Mouse (Mus musculus) forebrain, embryonic 11.5 days (tissue): Measurements from ENCODE around the gene Gm17783. TPM values are rescaled to one million over a fixed set of nuclear protein-coding genes. Genes with fewer than 3 reads are reported as not detected.
"Not testable (repeated sequence)": the region's sequence is repeated elsewhere in the genome, so short reads cannot be mapped to it uniquely, and the experiment has no call there.

Experiments used
- ATAC-seq: fragments of 200-750 bp; cut with Nextera tagmentation; replicated peaks from 2 replicates; pipeline ENCODE4 v1.8.0; 2017; ENCODE audit warnings: moderate TSS enrichment; ENCODE audit not compliant: low FRiP score
- DNase-seq: peaks from one replicate; pipeline ENCODE4 v3.0.0-alpha.2; 2017; ENCODE audit warnings: low spot score
- H3K27ac ChIP-seq: fragments of 300-500 bp; sonication (generic); 2 replicates; pipeline ENCODE4 v1.5.1; 2014; ENCODE audit warnings: low read depth, low read length
- H3K27me3 ChIP-seq: fragments of 300-500 bp; sonication (generic); 2 replicates; pipeline ENCODE4 v1.6.1; 2014; ENCODE audit warnings: mild to moderate bottlenecking, low read length, mixed read lengths; ENCODE audit not compliant: control insufficient read depth, insufficient read depth
- H3K36me3 ChIP-seq: fragments of 300-500 bp; sonication (generic); 2 replicates; pipeline ENCODE4 v1.6.1; 2014; ENCODE audit warnings: mild to moderate bottlenecking, low read length, moderate library complexity, mixed read lengths; ENCODE audit not compliant: control insufficient read depth, insufficient read depth
- H3K4me1 ChIP-seq: fragments of 300-500 bp; sonication (generic); replicated peaks from 2 replicates; pipeline ENCODE4 v1.6.1; 2014; ENCODE audit warnings: low read length, mixed read lengths; ENCODE audit not compliant: control insufficient read depth, insufficient read depth
- H3K4me2 ChIP-seq: fragments of 300-500 bp; sonication (generic); 2 replicates; pipeline ENCODE4 v1.6.1; 2014; ENCODE audit warnings: low read depth, mild to moderate bottlenecking, low read length, moderate library complexity, mixed read lengths; ENCODE audit not compliant: severe bottlenecking
- H3K4me3 ChIP-seq: fragments of 300-500 bp; sonication (generic); 2 replicates; pipeline ENCODE4 v1.5.1; 2014; ENCODE audit warnings: low read depth, low read length
- H3K9ac ChIP-seq: fragments of 300-500 bp; sonication (generic); 2 replicates; pipeline ENCODE4 v1.6.1; 2014; ENCODE audit warnings: low read length
- H3K9me3 ChIP-seq: fragments of 300-500 bp; sonication (generic); 2 replicates; pipeline ENCODE4 v1.6.1; 2016; ENCODE audit warnings: low read length, mixed read lengths; ENCODE audit not compliant: control insufficient read depth
- WGBS: fragments of 180-500 bp; shearing (Covaris S2); extraction: QIAGEN DNeasy Blood & Tissue Kit; methylation state at CpG from one replicate; pipeline ENCODE4 v1.1.7; 2014; 5-methylcytosine and 5-hydroxymethylcytosine counted together
- polyA plus RNA-seq: library from polyadenylated mRNA; unstranded; fragments of >200 nt; fragmentation: Nextera tagmentation; extraction: Ambion mirVana; gene quantifications from 2 replicates; pipeline ENCODE4 v1.2.1, GENCODE M21; 2014

The Gm17783 gene
- polyA plus RNA-seq, result not detected in 2 replicates

GRCm38 (mm10) chr16:45531950-45532349, at the start of gene Gm17783:
TSS of gene Gm17783 (minus strand) at chr16:45532050.
- DNase-seq, result no peak
- ATAC-seq, result no peak
- Histone ChIP-seq H3K27me3 (no peaks in the 10 kb centered on the region), H3K4me2 (no peak within 1 kb of the TSS), H3K36me3 (no peaks in the 10 kb centered on the region), H3K4me3 (no peak within 1 kb of the TSS), H3K9ac (no peak within 1 kb of the TSS), H3K9me3 (no peaks in the 10 kb centered on the region), H3K27ac (no peak within 1 kb of the TSS), H3K4me1 (no peaks in the 10 kb centered on the region)
- 80% methylated on average over 4 of the region's 4 CpGs for WGBS

GRCm38 (mm10) chr16:45579883-45580282, 48.0 kb upstream of the Gm17783 start:
- H3K4me3 ChIP-seq, result no peak overlapping the region
- H3K4me1 ChIP-seq, result no peaks in the 10 kb centered on the region
- no peak for ATAC-seq
- no peak for DNase-seq
- H3K9ac ChIP-seq, result no peak overlapping the region
- no peaks in the 10 kb centered on the region for H3K36me3 ChIP-seq
- H3K27ac ChIP-seq, result no peak overlapping the region
- WGBS, result 61% methylated on average over 12 of the region's 12 CpGs
- no peaks in the 10 kb centered on the region for H3K9me3 ChIP-seq
- no peak overlapping the region for H3K4me2 ChIP-seq
- H3K27me3 ChIP-seq, result no peaks in the 10 kb centered on the region

GRCm38 (mm10) chr16:45572307-45572706, 40.5 kb upstream of the Gm17783 start:
- no peak for DNase-seq
- H3K9ac ChIP-seq, result no peak overlapping the region
- 93% methylated on average over 3 of the region's 3 CpGs for WGBS
- no peaks in the 10 kb centered on the region for H3K4me1 ChIP-seq
- ATAC-seq, result no peak
- no peaks in the 10 kb centered on the region for H3K36me3 ChIP-seq
- no peak overlapping the region for H3K4me3 ChIP-seq
- H3K9me3 ChIP-seq, result no peaks in the 10 kb centered on the region
- H3K27ac ChIP-seq, result no peak overlapping the region
- no peak overlapping the region for H3K4me2 ChIP-seq
- H3K27me3 ChIP-seq, result no peaks in the 10 kb centered on the region

GRCm38 (mm10) chr16:45561747-45562146, 29.9 kb upstream of the Gm17783 start:
- no peak overlapping the region for H3K4me2 ChIP-seq
- H3K4me1 ChIP-seq, result no peaks in the 10 kb centered on the region
- no peak overlapping the region for H3K4me3 ChIP-seq
- 64% methylated on average over 3 of the region's 3 CpGs for WGBS
- H3K27ac ChIP-seq, result no peak overlapping the region
- H3K9ac ChIP-seq, result no peak overlapping the region
- ATAC-seq (no peak), DNase-seq (no peak)
- H3K27me3 ChIP-seq, result no peaks in the 10 kb centered on the region
- H3K36me3 ChIP-seq, result no peaks in the 10 kb centered on the region
- no peaks in the 10 kb centered on the region for H3K9me3 ChIP-seq

- ATAC-seq (no peak), DNase-seq (no peak)
- no peak overlapping the region for H3K4me2 ChIP-seq
- H3K36me3 ChIP-seq, result no peaks in the 10 kb centered on the region
- H3K9ac ChIP-seq, result no peak overlapping the region
- H3K4me3 ChIP-seq, result no peak overlapping the region
- H3K27ac ChIP-seq, result no peak overlapping the region
- H3K9me3 ChIP-seq, result no peaks in the 10 kb centered on the region
- 90% methylated on average over 2 of the region's 2 CpGs for WGBS
- H3K27me3 ChIP-seq, result no peaks in the 10 kb centered on the region
- no peaks in the 10 kb centered on the region for H3K4me1 ChIP-seq
These were observed 19.7 kb upstream of the Gm17783 start for GRCm38 (mm10) chr16:45551579-45551978.

GRCm38 (mm10) chr16:45547982-45548381, 16.1 kb upstream of the Gm17783 start:
- no peaks in the 10 kb centered on the region for H3K4me1 ChIP-seq
- H3K27me3 ChIP-seq, result no peaks in the 10 kb centered on the region
- no peak overlapping the region for H3K4me3 ChIP-seq
- ATAC-seq (no peak), DNase-seq (no peak)
- no peaks in the 10 kb centered on the region for H3K36me3 ChIP-seq
- no peaks in the 10 kb centered on the region for H3K9me3 ChIP-seq
- H3K9ac ChIP-seq, result no peak overlapping the region
- H3K27ac ChIP-seq, result no peak overlapping the region
- no peak overlapping the region for H3K4me2 ChIP-seq

- Histone ChIP-seq H3K27ac (no peak overlapping the region), H3K9ac (no peak overlapping the region), H3K4me1 (no peaks in the 10 kb centered on the region), H3K4me3 (no peak overlapping the region), H3K9me3 (no peaks in the 10 kb centered on the region), H3K36me3 (no peaks in the 10 kb centered on the region), H3K4me2 (no peak overlapping the region), H3K27me3 (no peaks in the 10 kb centered on the region)
- ATAC-seq (no peak), DNase-seq (no peak)
- 81% methylated on average over 3 of the region's 3 CpGs for WGBS
These were observed 12.5 kb upstream of the Gm17783 start for GRCm38 (mm10) chr16:45544341-45544740.

GRCm38 (mm10) chr16:45542108-45542507, 10.3 kb upstream of the Gm17783 start:
- H3K4me3 ChIP-seq, result no peak overlapping the region
- H3K9me3 ChIP-seq, result no peaks in the 10 kb centered on the region
- H3K27me3 ChIP-seq, result no peaks in the 10 kb centered on the region
- H3K36me3 ChIP-seq, result no peaks in the 10 kb centered on the region
- no peak overlapping the region for H3K9ac ChIP-seq
- no peaks in the 10 kb centered on the region for H3K4me1 ChIP-seq
- ATAC-seq (no peak), DNase-seq (no peak)
- H3K27ac ChIP-seq, result no peak overlapping the region
- H3K4me2 ChIP-seq, result no peak overlapping the region

- H3K4me1 ChIP-seq, H3K9me3 ChIP-seq, H3K36me3 ChIP-seq, DNase-seq, H3K9ac ChIP-seq, H3K4me2 ChIP-seq, H3K27ac ChIP-seq, ATAC-seq, H3K27me3 ChIP-seq, H3K4me3 ChIP-seq: not testable (repeated sequence)
- 90% methylated on average over 1 of the region's 1 CpGs for WGBS
These were observed 6.5 kb upstream of the Gm17783 start for GRCm38 (mm10) chr16:45538342-45538741.
